In genomic region chr1:170499466-170499865, GRCm38 (mm10) we compare ENCODE assay signal across 14 mouse cellular contexts.
"Had no signal": no experiment of that assay in that cellular context is flagged by ENCODE, and none has a peak within 500 bp of the region (broad histone marks: within the 10 kb centered on the region; RNA-seq: fewer than 3 reads in every experiment).

No protein-coding gene starts in this region.

- H3K27me3 ChIP-seq: kidney, embryonic 15.5 days; liver, embryonic 13.5 days; neural tube, embryonic 13.5 days; stomach, embryonic 15.5 days had no signal

- ATAC-seq: lung, postnatal 0 days; midbrain, embryonic 16.5 days had no signal

- DNase-seq: layer of hippocampus, postnatal 36 days; liver, embryonic 13.5 days; retina, postnatal 1 day; right cerebral cortex, postnatal 25 days; spleen, adult 18-20 months; thymus, postnatal 25 days had no signal

- H3K9ac ChIP-seq: kidney, embryonic 15.5 days; liver, embryonic 13.5 days; midbrain, embryonic 12.5 days; neural tube, embryonic 13.5 days; stomach, embryonic 15.5 days had no signal

- H3K4me2 ChIP-seq: kidney, embryonic 15.5 days; liver, embryonic 13.5 days; midbrain, embryonic 12.5 days; neural tube, embryonic 13.5 days; stomach, embryonic 15.5 days had no signal

- H3K27ac ChIP-seq: kidney, embryonic 15.5 days; left cerebral cortex, adult 2 months; liver, embryonic 13.5 days; midbrain, embryonic 12.5 days; neural tube, embryonic 13.5 days; stomach, embryonic 15.5 days had no signal

- H3K36me3 ChIP-seq: kidney, embryonic 15.5 days; liver, embryonic 13.5 days; midbrain, embryonic 12.5 days; neural tube, embryonic 13.5 days; stomach, embryonic 15.5 days had no signal

- H3K9me3 ChIP-seq: kidney, embryonic 15.5 days; liver, embryonic 13.5 days; midbrain, embryonic 12.5 days; neural tube, embryonic 13.5 days; stomach, embryonic 15.5 days had no signal

- H3K4me3 ChIP-seq: kidney, embryonic 15.5 days; left cerebral cortex, adult 2 months; liver, embryonic 13.5 days; midbrain, embryonic 12.5 days; myocyte; neural tube, embryonic 13.5 days; stomach, embryonic 15.5 days had no signal
